Mouse (Mus musculus) E14TG2a.4 (cell line): Measurements from ENCODE around the gene Foxp1.

ENCODE experiments used
- H3K27me3 ChIP-seq: 2 replicates; pipeline ENCODE4 v1.6.1; 2014; ENCODE audit warnings: low read length, control low read depth; ENCODE audit not compliant: insufficient read depth
- H3K36me3 ChIP-seq: 2 replicates; pipeline ENCODE4 v1.6.1; 2014; ENCODE audit warnings: low read length, control low read depth; ENCODE audit not compliant: insufficient read depth
- H3K4me1 ChIP-seq: replicated peaks from 2 replicates; pipeline ENCODE4 v1.6.1; 2014; ENCODE audit warnings: low read depth, low read length, control low read depth
- H3K4me3 ChIP-seq: replicated peaks from 2 replicates; pipeline ENCODE4 v1.5.1; 2014; ENCODE audit warnings: mild to moderate bottlenecking, low read length
- H3K9me3 ChIP-seq: 2 replicates; pipeline ENCODE4 v1.6.1; 2014; ENCODE audit warnings: low read length, control low read depth
- CTCF ChIP-seq: conservative IDR thresholded peaks from 2 replicates; pipeline ENCODE4 v1.5.1; 2014; ENCODE audit warnings: low read length
- NANOG ChIP-seq: IDR thresholded peaks from 2 replicates; pipeline ENCODE4 v1.6.1; 2014; ENCODE audit warnings: borderline replicate concordance, low read length, mixed read lengths
- POU5F1 ChIP-seq: IDR thresholded peaks from 2 replicates; pipeline ENCODE4 v1.6.1; 2014; ENCODE audit warnings: low read length, borderline replicate concordance

The Foxp1 gene

DNA sequence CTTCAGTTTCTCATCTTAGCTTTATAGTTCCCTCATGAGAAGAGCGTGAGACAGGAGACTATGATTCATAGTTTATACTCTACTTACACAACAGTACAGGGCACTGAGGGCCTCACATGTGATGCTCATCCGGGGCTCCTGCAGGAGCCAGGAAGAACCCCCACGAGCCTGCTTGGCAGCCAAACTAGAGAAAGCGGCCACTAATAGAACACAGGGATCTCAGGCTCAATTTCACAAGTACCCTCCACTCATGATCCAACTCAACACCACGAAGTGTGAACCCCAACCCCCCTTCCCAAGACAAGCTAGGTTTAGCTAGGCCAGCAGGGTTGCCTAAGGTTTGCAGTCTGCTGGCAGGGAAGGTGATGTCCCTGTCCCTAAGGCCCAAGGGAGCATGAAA is 79.1 kb downstream of the Foxp1 start:
- H3K9me3 ChIP-seq = no peaks in the 10 kb centered on the region
- TF ChIP-seq POU5F1 (no peak), CTCF (no peak), NANOG (no peak)

GRCm38 (mm10) chr6:99441100-99441499 is 81.4 kb downstream of the Foxp1 start:
- H3K27me3 ChIP-seq = no peaks in the 10 kb centered on the region
- no peak overlapping the region for H3K4me3 ChIP-seq
- H3K9me3 ChIP-seq = no peaks in the 10 kb centered on the region
- H3K4me1 ChIP-seq = peaks cover 22% of the 10 kb centered on the region
- TF ChIP-seq POU5F1 (no peak), NANOG (no peak), CTCF (no peak)
- no peaks in the 10 kb centered on the region for H3K36me3 ChIP-seq

More for the DNA sequence above, 79.1 kb downstream of the Foxp1 start:
- Histone ChIP-seq H3K36me3 (no peaks in the 10 kb centered on the region), H3K4me1 (peaks cover 29% of the 10 kb centered on the region), H3K27me3 (peaks cover 6% of the 10 kb centered on the region; the same call in 1 of the 2 replicates), H3K4me3 (no peak overlapping the region)

- no peaks in the 10 kb centered on the region for H3K36me3 ChIP-seq
- peaks cover 22% of the 10 kb centered on the region for H3K4me1 ChIP-seq
- H3K27me3 ChIP-seq = no peaks in the 10 kb centered on the region
- TF ChIP-seq POU5F1 (no peak), CTCF (no peak), NANOG (no peak)
- H3K9me3 ChIP-seq = no peaks in the 10 kb centered on the region
- H3K4me3 ChIP-seq = no peak overlapping the region
Observed at GRCm38 (mm10) chr6:99440606-99441005, 81.9 kb downstream of the Foxp1 start.

- Histone ChIP-seq H3K4me1 (peaks cover 22% of the 10 kb centered on the region), H3K9me3 (no peaks in the 10 kb centered on the region), H3K4me3 (no peak overlapping the region), H3K36me3 (no peaks in the 10 kb centered on the region), H3K27me3 (no peaks in the 10 kb centered on the region)
- no peak for TF ChIP-seq CTCF
- TF ChIP-seq POU5F1 = no peak
- no peak for TF ChIP-seq NANOG
Observed at GRCm38 (mm10) chr6:99439878-99440361, 82.6 kb downstream of the Foxp1 start.

DNA sequence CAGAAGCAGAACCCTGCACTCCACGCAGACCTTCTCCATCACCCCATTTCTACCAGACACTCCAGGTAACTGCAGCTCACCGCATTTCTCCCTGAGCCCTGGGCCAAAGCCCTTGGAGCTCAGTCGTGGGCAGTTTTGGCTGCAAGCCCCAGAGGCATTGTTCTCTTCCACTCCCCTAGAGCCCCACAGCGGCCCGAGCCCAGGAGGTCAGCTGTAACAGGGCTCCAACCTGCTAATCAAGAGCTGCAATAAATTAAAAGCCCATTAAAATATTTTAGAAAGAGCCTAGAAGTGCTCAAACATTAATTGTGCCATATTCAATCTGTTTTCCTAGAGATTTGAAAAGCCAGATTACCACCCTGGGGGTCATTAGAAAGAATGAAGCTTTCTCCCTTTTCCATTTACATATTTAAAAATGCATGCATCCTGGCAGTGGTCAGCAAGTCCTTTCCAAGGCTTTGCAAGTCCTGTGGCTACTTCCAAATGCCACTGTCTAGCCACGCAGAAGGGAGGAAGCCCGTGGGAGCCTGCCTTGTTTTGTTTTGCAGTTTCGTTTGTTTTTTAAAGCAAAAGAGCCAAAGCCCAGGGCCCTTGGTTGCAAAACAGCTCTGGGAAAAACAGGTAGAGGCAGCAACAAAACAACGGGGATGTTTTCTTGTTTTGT is 83.2 kb downstream of the Foxp1 start:
- peaks cover 22% of the 10 kb centered on the region for H3K4me1 ChIP-seq
- H3K36me3 ChIP-seq = no peaks in the 10 kb centered on the region
- TF ChIP-seq POU5F1 = no peak
- TF ChIP-seq CTCF = no peak
- TF ChIP-seq NANOG = no peak
- H3K4me3 ChIP-seq = no peak overlapping the region
- no peaks in the 10 kb centered on the region for H3K27me3 ChIP-seq
- no peaks in the 10 kb centered on the region for H3K9me3 ChIP-seq

GRCm38 (mm10) chr6:99436371-99436770 is 86.2 kb downstream of the Foxp1 start:
- H3K4me1 ChIP-seq = peaks cover 22% of the 10 kb centered on the region
- H3K4me3 ChIP-seq = no peak overlapping the region
- no peaks in the 10 kb centered on the region for H3K9me3 ChIP-seq
- no peaks in the 10 kb centered on the region for H3K27me3 ChIP-seq
- no peaks in the 10 kb centered on the region for H3K36me3 ChIP-seq
- TF ChIP-seq POU5F1 = no peak
- no peak for TF ChIP-seq CTCF
- no peak for TF ChIP-seq NANOG

DNA sequence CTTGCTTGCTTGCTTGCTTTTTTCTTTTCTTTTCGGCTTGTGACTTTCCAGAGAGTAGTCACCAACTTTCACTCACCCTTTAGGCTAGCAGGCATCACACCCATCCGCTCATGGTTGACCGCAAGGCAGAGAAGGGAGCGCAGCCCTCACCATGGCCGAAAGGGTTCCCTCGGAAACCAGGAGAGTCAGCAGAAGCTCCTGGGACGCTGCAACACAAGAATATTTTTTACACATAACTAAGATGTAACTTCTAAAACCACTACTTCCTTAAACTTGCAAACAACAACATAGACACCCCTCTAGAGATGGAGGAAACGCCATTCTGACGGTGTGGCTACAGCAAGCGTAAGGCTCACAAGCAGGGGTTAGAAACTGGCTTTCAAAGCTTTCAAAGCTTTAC is 87.4 kb downstream of the Foxp1 start:
- Histone ChIP-seq H3K4me3 (no peak overlapping the region), H3K27me3 (no peaks in the 10 kb centered on the region), H3K9me3 (no peaks in the 10 kb centered on the region), H3K4me1 (peaks cover 12% of the 10 kb centered on the region), H3K36me3 (no peaks in the 10 kb centered on the region)
- TF ChIP-seq CTCF = no peak
- no peak for TF ChIP-seq POU5F1
- TF ChIP-seq NANOG = no peak

DNA sequence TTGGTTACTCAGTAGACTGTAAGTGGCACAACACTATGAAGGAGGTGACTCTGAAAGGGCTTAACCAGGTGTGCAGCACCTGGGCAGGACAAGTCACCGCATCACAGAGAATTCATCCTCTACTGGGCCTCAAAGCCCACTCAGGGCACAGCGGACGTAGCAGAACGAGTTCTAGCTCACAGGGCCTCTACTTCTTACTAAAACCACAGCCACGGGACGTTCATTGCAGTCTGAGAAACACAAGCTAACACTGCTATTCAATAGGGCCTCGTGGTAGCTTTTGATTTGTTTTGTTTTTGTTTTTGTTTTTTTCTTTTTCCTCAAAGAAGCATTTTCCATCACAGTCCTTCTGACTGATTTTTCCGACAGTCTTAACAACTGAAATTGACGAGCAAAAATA is 89.5 kb downstream of the Foxp1 start:
- Histone ChIP-seq H3K36me3 (no peaks in the 10 kb centered on the region), H3K9me3 (no peaks in the 10 kb centered on the region), H3K4me3 (no peak overlapping the region)

More for the DNA sequence above, 89.5 kb downstream of the Foxp1 start:
- no peaks in the 10 kb centered on the region for H3K4me1 ChIP-seq
- no peak for TF ChIP-seq POU5F1
- TF ChIP-seq NANOG = no peak
- TF ChIP-seq CTCF = no peak
- no peaks in the 10 kb centered on the region for H3K27me3 ChIP-seq
